Mouse (Mus musculus): Measurements from ENCODE around the gene Slc3a2. TPM values are rescaled to one million over a fixed set of nuclear protein-coding genes. Genes with fewer than 3 reads are reported as not detected.

Gene Slc3a2
- polyA plus RNA-seq, 1 experiment from 2014 or later = 157 TPM

- no peaks in the 10 kb centered on the region for H3K9me3 ChIP-seq (ENCODE audit: control insufficient read depth, low read length)
- no peaks in the 10 kb centered on the region for H3K27me3 ChIP-seq (ENCODE audit: control insufficient read depth, insufficient read depth, low read length)
- H3K4me3 ChIP-seq (replicated peaks; ENCODE audit: low read depth, low read length) = peak overlapping the region; percentile 96; the same call in 1 of the 2 replicates
- H3K27ac ChIP-seq (replicated peaks; ENCODE audit: low read depth, low read length) = no peak overlapping the region
- ATAC-seq (ENCODE audit: low FRiP score, low TSS enrichment) = no peak
- 83% methylated on average over 3 of the region's 3 CpGs for whole genome bisulfite sequencing
- DNase-seq = no peak
- peak overlapping the region; percentile 84 for H3K4me2 ChIP-seq (ENCODE audit: low read length)
- H3K36me3 ChIP-seq (ENCODE audit: control insufficient read depth, insufficient read depth, low read length) = peaks cover 47% of the 10 kb centered on the region
- H3K4me1 ChIP-seq (ENCODE audit: control insufficient read depth, insufficient read depth, low read length) = peaks cover 16% of the 10 kb centered on the region
- no peak overlapping the region for H3K9ac ChIP-seq (replicated peaks; ENCODE audit: low read length)
Measured at GRCm38 (mm10) chr19:8755652-8756051, 32.5 kb upstream of the Slc3a2 start.

GRCm38 (mm10) chr19:8747368-8747767 is 24.2 kb upstream of the Slc3a2 start:
- Histone ChIP-seq H3K4me1 (ENCODE audit: control insufficient read depth, insufficient read depth, low read length) (peaks cover 4% of the 10 kb centered on the region; the same call in 1 of the 2 replicates), H3K4me2 (ENCODE audit: low read length) (no peak overlapping the region), H3K36me3 (ENCODE audit: control insufficient read depth, insufficient read depth, low read length) (peaks cover 87% of the 10 kb centered on the region), H3K27me3 (ENCODE audit: control insufficient read depth, insufficient read depth, low read length) (no peaks in the 10 kb centered on the region), H3K27ac (replicated peaks; ENCODE audit: low read depth, low read length) (no peak overlapping the region), H3K4me3 (replicated peaks; ENCODE audit: low read depth, low read length) (no peak overlapping the region), H3K9ac (replicated peaks; ENCODE audit: low read length) (no peak overlapping the region), H3K9me3 (ENCODE audit: control insufficient read depth, low read length) (no peaks in the 10 kb centered on the region)
- 77% methylated on average over 2 of the region's 2 CpGs for WGBS
- ATAC-seq (ENCODE audit: low FRiP score, low TSS enrichment) = no peak
- peak; percentile 17 for DNase-seq

- Histone ChIP-seq H3K27me3 (ENCODE audit: control insufficient read depth, insufficient read depth, low read length) (no peaks in the 10 kb centered on the region), H3K36me3 (ENCODE audit: control insufficient read depth, insufficient read depth, low read length) (peaks cover 71% of the 10 kb centered on the region)
- WGBS = 96% methylated on average over 1 of the region's 1 CpGs
Measured at GRCm38 (mm10) chr19:8745382-8745781, 22.2 kb upstream of the Slc3a2 start.

GRCm38 (mm10) chr19:8742176-8742575 is 19.0 kb upstream of the Slc3a2 start:
- Histone ChIP-seq H3K4me2 (ENCODE audit: low read length) (peak overlapping the region; percentile 81), H3K4me3 (replicated peaks; ENCODE audit: low read depth, low read length) (peak overlapping the region; percentile 74), H3K36me3 (ENCODE audit: control insufficient read depth, insufficient read depth, low read length) (peaks cover 64% of the 10 kb centered on the region), H3K27ac (replicated peaks; ENCODE audit: low read depth, low read length) (peak overlapping the region; percentile 94), H3K9ac (replicated peaks; ENCODE audit: low read length) (peak overlapping the region; percentile 71), H3K27me3 (ENCODE audit: control insufficient read depth, insufficient read depth, low read length) (no peaks in the 10 kb centered on the region), H3K9me3 (ENCODE audit: control insufficient read depth, low read length) (no peaks in the 10 kb centered on the region), H3K4me1 (ENCODE audit: control insufficient read depth, insufficient read depth, low read length) (peaks cover 15% of the 10 kb centered on the region)
- ATAC-seq (ENCODE audit: low FRiP score, low TSS enrichment) (no peak), DNase-seq (no peak)
- WGBS = 27% methylated on average over 14 of the region's 14 CpGs

More at GRCm38 (mm10) chr19:8745382-8745781, 22.2 kb upstream of the Slc3a2 start:
- DNase-seq (no peak), ATAC-seq (ENCODE audit: low FRiP score, low TSS enrichment) (no peak)
- Histone ChIP-seq H3K4me1 (ENCODE audit: control insufficient read depth, insufficient read depth, low read length) (peaks cover 15% of the 10 kb centered on the region), H3K9ac (replicated peaks; ENCODE audit: low read length) (no peak overlapping the region), H3K4me2 (ENCODE audit: low read length) (no peak overlapping the region), H3K4me3 (replicated peaks; ENCODE audit: low read depth, low read length) (no peak overlapping the region), H3K27ac (replicated peaks; ENCODE audit: low read depth, low read length) (no peak overlapping the region), H3K9me3 (ENCODE audit: control insufficient read depth, low read length) (no peaks in the 10 kb centered on the region)

- Histone ChIP-seq H3K27ac (replicated peaks; ENCODE audit: low read depth, low read length) (peak within 1 kb of the TSS; percentile 94), H3K36me3 (ENCODE audit: control insufficient read depth, insufficient read depth, low read length) (peaks cover 57% of the 10 kb centered on the region)
- under 1% methylated on average over 36 of the region's 36 CpGs for WGBS
Measured at GRCm38 (mm10) chr19:8741243-8741869, 18.2 kb upstream of the Slc3a2 start, which contains the start of gene Stx5a. TSS of gene Stx5a (plus strand) at chr19:8741413.

GRCm38 (mm10) chr19:8740603-8741002 is 17.4 kb upstream of the Slc3a2 start, which contains the start of gene 1700092M07Rik:
TSS of gene 1700092M07Rik (plus strand) at chr19:8740718.
- DNase-seq (no peak), ATAC-seq (ENCODE audit: low FRiP score, low TSS enrichment) (no peak)
- H3K36me3 ChIP-seq (ENCODE audit: control insufficient read depth, insufficient read depth, low read length) = peaks cover 50% of the 10 kb centered on the region

More at GRCm38 (mm10) chr19:8741243-8741869, 18.2 kb upstream of the Slc3a2 start, which contains the start of gene Stx5a:
- Histone ChIP-seq H3K27me3 (ENCODE audit: control insufficient read depth, insufficient read depth, low read length) (no peaks in the 10 kb centered on the region), H3K4me3 (replicated peaks; ENCODE audit: low read depth, low read length) (peak within 1 kb of the TSS; percentile 74), H3K9me3 (ENCODE audit: control insufficient read depth, low read length) (no peaks in the 10 kb centered on the region), H3K4me1 (ENCODE audit: control insufficient read depth, insufficient read depth, low read length) (peaks cover 15% of the 10 kb centered on the region), H3K9ac (replicated peaks; ENCODE audit: low read length) (peak within 1 kb of the TSS; percentile 71), H3K4me2 (ENCODE audit: low read length) (peak within 1 kb of the TSS; percentile 81)
- ATAC-seq (ENCODE audit: low FRiP score, low TSS enrichment) (peak; percentile 99), DNase-seq (peak; percentile 97)

GRCm38 (mm10) chr19:8739646-8740045 is 16.5 kb upstream of the Slc3a2 start:
- ATAC-seq (ENCODE audit: low FRiP score, low TSS enrichment) = no peak
- 92% methylated on average over 6 of the region's 6 CpGs for WGBS

More at GRCm38 (mm10) chr19:8740603-8741002, 17.4 kb upstream of the Slc3a2 start, which contains the start of gene 1700092M07Rik:
- peak within 1 kb of the TSS; percentile 56 for H3K9ac ChIP-seq (replicated peaks; ENCODE audit: low read length)
- H3K27ac ChIP-seq (replicated peaks; ENCODE audit: low read depth, low read length) = peak within 1 kb of the TSS; percentile 94
- H3K9me3 ChIP-seq (ENCODE audit: control insufficient read depth, low read length) = no peaks in the 10 kb centered on the region
- H3K27me3 ChIP-seq (ENCODE audit: control insufficient read depth, insufficient read depth, low read length) = no peaks in the 10 kb centered on the region
- WGBS = 62% methylated on average over 14 of the region's 14 CpGs
- peak within 1 kb of the TSS; percentile 56 for H3K4me2 ChIP-seq (ENCODE audit: low read length)
- peak within 1 kb of the TSS; percentile 74 for H3K4me3 ChIP-seq (replicated peaks; ENCODE audit: low read depth, low read length)
- peaks cover 15% of the 10 kb centered on the region for H3K4me1 ChIP-seq (ENCODE audit: control insufficient read depth, insufficient read depth, low read length)

GRCm38 (mm10) chr19:8738911-8739310 is 15.7 kb upstream of the Slc3a2 start:
- H3K9ac ChIP-seq (replicated peaks; ENCODE audit: low read length) = no peak overlapping the region
- H3K27me3 ChIP-seq (ENCODE audit: control insufficient read depth, insufficient read depth, low read length) = no peaks in the 10 kb centered on the region
- H3K36me3 ChIP-seq (ENCODE audit: control insufficient read depth, insufficient read depth, low read length) = peaks cover 35% of the 10 kb centered on the region
- 89% methylated on average over 7 of the region's 7 CpGs for WGBS
- DNase-seq = no peak
- no peaks in the 10 kb centered on the region for H3K9me3 ChIP-seq (ENCODE audit: control insufficient read depth, low read length)
- ATAC-seq (ENCODE audit: low FRiP score, low TSS enrichment) = no peak
- peaks cover 19% of the 10 kb centered on the region for H3K4me1 ChIP-seq (ENCODE audit: control insufficient read depth, insufficient read depth, low read length)
- H3K27ac ChIP-seq (replicated peaks; ENCODE audit: low read depth, low read length) = no peak overlapping the region
- H3K4me2 ChIP-seq (ENCODE audit: low read length) = no peak overlapping the region
- no peak overlapping the region for H3K4me3 ChIP-seq (replicated peaks; ENCODE audit: low read depth, low read length)

More at GRCm38 (mm10) chr19:8739646-8740045, 16.5 kb upstream of the Slc3a2 start:
- H3K27me3 ChIP-seq (ENCODE audit: control insufficient read depth, insufficient read depth, low read length) = no peaks in the 10 kb centered on the region
- no peaks in the 10 kb centered on the region for H3K9me3 ChIP-seq (ENCODE audit: control insufficient read depth, low read length)
- H3K4me2 ChIP-seq (ENCODE audit: low read length) = no peak overlapping the region
- DNase-seq = no peak
- H3K4me3 ChIP-seq (replicated peaks; ENCODE audit: low read depth, low read length) = no peak overlapping the region
- peaks cover 40% of the 10 kb centered on the region for H3K36me3 ChIP-seq (ENCODE audit: control insufficient read depth, insufficient read depth, low read length)
- no peak overlapping the region for H3K9ac ChIP-seq (replicated peaks; ENCODE audit: low read length)
- H3K27ac ChIP-seq (replicated peaks; ENCODE audit: low read depth, low read length) = no peak overlapping the region
- peaks cover 19% of the 10 kb centered on the region for H3K4me1 ChIP-seq (ENCODE audit: control insufficient read depth, insufficient read depth, low read length)

- ATAC-seq (ENCODE audit: low FRiP score, low TSS enrichment) = peak; percentile 39; the same call in 1 of the 2 replicates
- H3K9ac ChIP-seq (replicated peaks; ENCODE audit: low read length) = peak overlapping the region; percentile 57
- H3K4me2 ChIP-seq (ENCODE audit: low read length) = peak overlapping the region; percentile 68
- H3K4me1 ChIP-seq (ENCODE audit: control insufficient read depth, insufficient read depth, low read length) = peaks cover 11% of the 10 kb centered on the region
- no peak overlapping the region for H3K27ac ChIP-seq (replicated peaks; ENCODE audit: low read depth, low read length)
- no peak for DNase-seq
- H3K36me3 ChIP-seq (ENCODE audit: control insufficient read depth, insufficient read depth, low read length) = peaks cover 29% of the 10 kb centered on the region
- H3K27me3 ChIP-seq (ENCODE audit: control insufficient read depth, insufficient read depth, low read length) = no peaks in the 10 kb centered on the region
- 3% methylated on average over 11 of the region's 11 CpGs for WGBS
- peak overlapping the region; percentile 82 for H3K4me3 ChIP-seq (replicated peaks; ENCODE audit: low read depth, low read length)
- no peaks in the 10 kb centered on the region for H3K9me3 ChIP-seq (ENCODE audit: control insufficient read depth, low read length)
Measured at GRCm38 (mm10) chr19:8736160-8736467, 12.9 kb upstream of the Slc3a2 start.
